Mouse (Mus musculus): Measurements from ENCODE around the gene Sp3. TPM values are rescaled to one million over a fixed set of nuclear protein-coding genes. Genes with fewer than 3 reads are reported as not detected.

The Sp3 gene
- polyA plus RNA-seq, 1 experiment from 2014 or later, result 66.6 TPM

- Histone ChIP-seq H3K9ac (no peak overlapping the region), H3K4me2 (no peak overlapping the region), H3K36me3 (ENCODE audit: poor library complexity, severe bottlenecking) (peaks cover 34% of the 10 kb centered on the region), H3K27ac (no peak overlapping the region), H3K27me3 (no peaks in the 10 kb centered on the region), H3K4me3 (no peak overlapping the region), H3K4me1 (peaks cover 23% of the 10 kb centered on the region), H3K9me3 (replicated peaks) (no peaks in the 10 kb centered on the region)
- 91% methylated on average over 6 of the region's 6 CpGs for WGBS
- no peak for ATAC-seq
Observed at GRCm38 (mm10) chr2:72970831-72971230, 9.4 kb downstream of the Sp3 start.

DNA sequence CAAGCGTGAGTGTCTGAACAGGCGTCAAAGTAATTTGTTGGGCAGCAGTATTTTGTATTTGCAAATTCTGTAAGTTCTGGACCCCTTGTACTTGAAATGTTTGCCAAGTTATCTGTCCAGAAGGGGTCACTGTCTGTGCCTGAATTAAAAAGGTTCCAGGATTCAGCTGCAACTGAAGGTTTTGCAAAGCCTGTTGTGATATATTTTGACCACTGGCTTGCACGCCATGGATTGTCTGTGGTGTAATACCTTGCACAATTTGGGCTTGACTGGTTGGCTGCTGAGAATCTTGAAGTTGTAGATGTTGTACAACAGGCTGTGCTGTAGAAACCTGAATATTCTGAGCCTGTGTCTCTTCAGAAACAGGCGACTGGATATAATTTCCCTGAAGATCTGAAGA, 9.9 kb downstream of the Sp3 start:
- Histone ChIP-seq H3K9ac (no peak overlapping the region), H3K4me1 (peaks cover 23% of the 10 kb centered on the region), H3K9me3 (replicated peaks) (no peaks in the 10 kb centered on the region), H3K36me3 (ENCODE audit: poor library complexity, severe bottlenecking) (peaks cover 34% of the 10 kb centered on the region), H3K4me2 (no peak overlapping the region), H3K27me3 (no peaks in the 10 kb centered on the region), H3K27ac (no peak overlapping the region), H3K4me3 (no peak overlapping the region)
- WGBS, result 92% methylated on average over 4 of the region's 4 CpGs
- ATAC-seq, result no peak

DNA sequence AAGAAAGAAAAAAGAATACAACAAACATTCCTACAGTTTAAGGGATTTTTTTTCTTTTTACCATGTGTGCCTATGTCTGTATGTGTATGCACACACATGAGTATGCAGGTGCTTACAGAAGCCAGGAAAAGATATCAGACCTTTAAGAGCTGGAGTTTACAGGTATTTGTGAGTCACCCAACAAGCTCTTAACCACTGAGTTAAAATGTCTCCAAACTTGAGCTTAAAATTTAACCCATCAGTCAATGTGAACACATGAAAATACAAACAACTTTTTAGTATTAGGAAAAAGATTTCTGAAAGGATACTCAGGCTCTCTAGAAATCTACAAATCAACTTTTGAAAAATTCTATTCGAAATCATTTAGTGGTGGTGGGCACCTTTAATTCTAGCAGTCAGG, 11.7 kb downstream of the Sp3 start:
- WGBS, result 94% methylated on average over 1 of the region's 1 CpGs
- Histone ChIP-seq H3K9me3 (replicated peaks) (no peaks in the 10 kb centered on the region), H3K36me3 (ENCODE audit: poor library complexity, severe bottlenecking) (peaks cover 34% of the 10 kb centered on the region), H3K4me3 (no peak overlapping the region), H3K27me3 (no peaks in the 10 kb centered on the region), H3K27ac (no peak overlapping the region), H3K9ac (no peak overlapping the region), H3K4me1 (peaks cover 16% of the 10 kb centered on the region), H3K4me2 (no peak overlapping the region)
- no peak for ATAC-seq

GRCm38 (mm10) chr2:72965450-72965849, 14.8 kb downstream of the Sp3 start:
- H3K4me1 ChIP-seq, result peaks cover 19% of the 10 kb centered on the region
- H3K9me3 ChIP-seq (replicated peaks), result no peaks in the 10 kb centered on the region
- no peak for ATAC-seq
- no peak overlapping the region for H3K4me3 ChIP-seq
- 87% methylated on average over 2 of the region's 2 CpGs for WGBS
- no peak overlapping the region for H3K4me2 ChIP-seq
- no peak overlapping the region for H3K27ac ChIP-seq
- H3K9ac ChIP-seq, result no peak overlapping the region
- peaks cover 36% of the 10 kb centered on the region for H3K36me3 ChIP-seq (ENCODE audit: poor library complexity, severe bottlenecking)
- H3K27me3 ChIP-seq, result no peaks in the 10 kb centered on the region

- 96% methylated on average over 3 of the region's 3 CpGs for WGBS
- ATAC-seq, result no peak
- Histone ChIP-seq H3K4me2 (no peak overlapping the region), H3K4me1 (no peaks in the 10 kb centered on the region), H3K4me3 (no peak overlapping the region), H3K9ac (no peak overlapping the region), H3K27me3 (no peaks in the 10 kb centered on the region), H3K9me3 (replicated peaks) (no peaks in the 10 kb centered on the region), H3K36me3 (ENCODE audit: poor library complexity, severe bottlenecking) (peaks cover 51% of the 10 kb centered on the region), H3K27ac (no peak overlapping the region)
Observed at GRCm38 (mm10) chr2:72956415-72956814, 23.8 kb downstream of the Sp3 start.

- 95% methylated on average over 3 of the region's 3 CpGs for WGBS
- no peak overlapping the region for H3K4me3 ChIP-seq
- ATAC-seq, result no peak
Observed at GRCm38 (mm10) chr2:72952979-72953378, 27.3 kb downstream of the Sp3 start.

GRCm38 (mm10) chr2:72935937-72936336, 44.3 kb downstream of the Sp3 start:
- H3K27ac ChIP-seq, result no peak overlapping the region
- H3K4me1 ChIP-seq, result no peaks in the 10 kb centered on the region
- no peak overlapping the region for H3K4me3 ChIP-seq
- no peak overlapping the region for H3K4me2 ChIP-seq
- H3K9ac ChIP-seq, result no peak overlapping the region
- peaks cover 33% of the 10 kb centered on the region for H3K36me3 ChIP-seq (ENCODE audit: poor library complexity, severe bottlenecking)
- H3K9me3 ChIP-seq (replicated peaks), result no peaks in the 10 kb centered on the region
- no peak for ATAC-seq
- H3K27me3 ChIP-seq, result no peaks in the 10 kb centered on the region
- WGBS, result 20% methylated on average over 1 of the region's 1 CpGs

More at GRCm38 (mm10) chr2:72952979-72953378, 27.3 kb downstream of the Sp3 start:
- Histone ChIP-seq H3K27ac (no peak overlapping the region), H3K27me3 (no peaks in the 10 kb centered on the region), H3K36me3 (ENCODE audit: poor library complexity, severe bottlenecking) (peaks cover 39% of the 10 kb centered on the region), H3K9me3 (replicated peaks) (no peaks in the 10 kb centered on the region), H3K4me1 (no peaks in the 10 kb centered on the region), H3K4me2 (no peak overlapping the region), H3K9ac (no peak overlapping the region)

- ATAC-seq, result no peak
- H3K4me1 ChIP-seq, result no peaks in the 10 kb centered on the region
- no peaks in the 10 kb centered on the region; the same call in 1 of the 2 replicates for H3K9me3 ChIP-seq (replicated peaks)
- no peak overlapping the region for H3K27ac ChIP-seq
- H3K27me3 ChIP-seq, result no peaks in the 10 kb centered on the region
- no peak overlapping the region for H3K4me3 ChIP-seq
- H3K36me3 ChIP-seq (ENCODE audit: poor library complexity, severe bottlenecking), result peaks cover 13% of the 10 kb centered on the region
- H3K9ac ChIP-seq, result no peak overlapping the region
- H3K4me2 ChIP-seq, result no peak overlapping the region
Observed at GRCm38 (mm10) chr2:72932186-72932585, 48.1 kb downstream of the Sp3 start.

DNA sequence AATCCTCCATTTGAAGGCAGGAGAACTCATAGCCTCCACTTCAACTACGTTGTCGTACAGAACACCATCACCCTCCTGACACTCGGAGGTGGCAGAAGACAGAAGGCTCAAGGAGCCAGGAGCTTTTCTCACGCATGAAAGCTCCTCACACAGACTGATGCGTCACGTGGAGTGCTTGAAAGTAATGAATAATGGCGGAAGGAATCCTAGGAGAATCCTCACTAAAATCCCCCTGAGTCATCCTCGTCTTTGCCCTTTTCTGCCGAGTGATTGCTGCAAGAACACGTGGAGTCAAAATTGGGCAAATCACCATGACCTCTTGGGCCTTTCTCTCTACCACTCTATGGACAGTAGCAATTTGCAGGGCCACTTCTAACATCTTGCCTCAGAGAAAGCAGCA, 55.3 kb downstream of the Sp3 start:
- H3K4me3 ChIP-seq, result no peak overlapping the region
- WGBS, result 84% methylated on average over 10 of the region's 10 CpGs
- no peaks in the 10 kb centered on the region; the same call in 1 of the 2 replicates for H3K9me3 ChIP-seq (replicated peaks)
- H3K9ac ChIP-seq, result no peak overlapping the region
- ATAC-seq, result no peak
- no peak overlapping the region for H3K27ac ChIP-seq
- no peaks in the 10 kb centered on the region for H3K4me1 ChIP-seq
- no peaks in the 10 kb centered on the region for H3K36me3 ChIP-seq (ENCODE audit: poor library complexity, severe bottlenecking)
- H3K27me3 ChIP-seq, result no peaks in the 10 kb centered on the region
- no peak overlapping the region for H3K4me2 ChIP-seq

DNA sequence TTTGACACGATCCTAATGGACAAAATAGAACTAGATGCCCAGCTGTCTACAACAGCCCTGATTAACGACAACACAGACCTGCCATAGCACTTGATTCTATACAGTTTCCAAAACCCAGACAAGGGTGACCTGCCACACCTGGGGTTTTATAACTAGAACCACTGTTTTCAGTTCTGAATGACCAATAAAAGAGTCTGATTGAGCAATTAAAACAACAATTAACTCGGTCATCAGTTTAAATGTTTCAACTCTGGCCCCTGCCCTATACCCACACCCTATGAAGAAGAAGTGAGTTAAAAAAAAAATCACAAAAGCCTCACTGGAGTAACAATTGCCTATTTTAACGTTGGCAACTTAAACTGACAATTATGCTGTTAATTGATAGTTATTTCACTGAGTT, 64.1 kb downstream of the Sp3 start:
- 63% methylated on average over 4 of the region's 4 CpGs for WGBS
- no peak overlapping the region for H3K4me2 ChIP-seq
- H3K9me3 ChIP-seq (replicated peaks), result no peaks in the 10 kb centered on the region
- H3K4me1 ChIP-seq, result peaks cover 17% of the 10 kb centered on the region
- H3K27ac ChIP-seq, result no peak overlapping the region
- H3K4me3 ChIP-seq, result no peak overlapping the region
- no peaks in the 10 kb centered on the region for H3K36me3 ChIP-seq (ENCODE audit: poor library complexity, severe bottlenecking)
- H3K27me3 ChIP-seq, result no peaks in the 10 kb centered on the region
- H3K9ac ChIP-seq, result no peak overlapping the region
- ATAC-seq, result no peak

GRCm38 (mm10) chr2:72915245-72915930, 64.9 kb downstream of the Sp3 start:
- no peak for ATAC-seq
- no peak overlapping the region for H3K27ac ChIP-seq
- H3K36me3 ChIP-seq (ENCODE audit: poor library complexity, severe bottlenecking), result no peaks in the 10 kb centered on the region
- H3K9me3 ChIP-seq (replicated peaks), result no peaks in the 10 kb centered on the region
- no peak overlapping the region for H3K9ac ChIP-seq
- no peaks in the 10 kb centered on the region for H3K27me3 ChIP-seq
- H3K4me3 ChIP-seq, result no peak overlapping the region
- no peak overlapping the region for H3K4me2 ChIP-seq
- peaks cover 17% of the 10 kb centered on the region for H3K4me1 ChIP-seq
- 84% methylated on average over 7 of the region's 7 CpGs for WGBS

- no peak overlapping the region for H3K9ac ChIP-seq
- ATAC-seq, result peak; percentile 66
- H3K9me3 ChIP-seq (replicated peaks), result no peaks in the 10 kb centered on the region
- no peaks in the 10 kb centered on the region for H3K27me3 ChIP-seq
- H3K36me3 ChIP-seq (ENCODE audit: poor library complexity, severe bottlenecking), result no peaks in the 10 kb centered on the region
- H3K4me1 ChIP-seq, result peaks cover 17% of the 10 kb centered on the region
- H3K27ac ChIP-seq, result no peak overlapping the region; the same call in 1 of the 2 replicates
- no peak overlapping the region for H3K4me3 ChIP-seq
- 39% methylated on average over 7 of the region's 7 CpGs for WGBS
- H3K4me2 ChIP-seq, result no peak overlapping the region
Observed at GRCm38 (mm10) chr2:72913458-72913760, 66.8 kb downstream of the Sp3 start.
